Mouse (Mus musculus) urinary bladder, adult 18-20 months (tissue): ENCODE measurements around the gene Ptgis.
A peak's percentile ranks its signal among the peaks of the same experiment; 100 is the strongest.

Experiments used
- DNase-seq, 2 experiments: peaks; one replicate each; pipeline ENCODE4 v3.0.0; 2022; ENCODE audit warnings: low spot score in 2 of 2, mixed read lengths in 2 of 2

The Ptgis gene

GRCm38 (mm10) chr2:167190076-167190399, 50.4 kb downstream of the Ptgis start, which contains the start of gene Kcnb1:
TSS of gene Kcnb1 (minus strand) at chr2:167190155.
- peak; percentile 9 to 50 for DNase-seq

- DNase-seq = no peak
These were observed 50.9 kb downstream of the Ptgis start for GRCm38 (mm10) chr2:167189291-167190075.

GRCm38 (mm10) chr2:167188315-167189207, 51.8 kb downstream of the Ptgis start:
- peak; percentile 72 to 79 for DNase-seq

- no peak for DNase-seq
These were observed 53.3 kb downstream of the Ptgis start for GRCm38 (mm10) chr2:167187119-167187518.

GRCm38 (mm10) chr2:167186544-167186943, 53.9 kb downstream of the Ptgis start:
- no peak for DNase-seq

- DNase-seq = no peak
These were observed 54.4 kb downstream of the Ptgis start for GRCm38 (mm10) chr2:167186003-167186402.

GRCm38 (mm10) chr2:167185432-167185831, 55.0 kb downstream of the Ptgis start:
- DNase-seq = no peak

- no peak for DNase-seq
These were observed 58.6 kb downstream of the Ptgis start for GRCm38 (mm10) chr2:167181662-167182389.

- no peak for DNase-seq
These were observed 59.3 kb downstream of the Ptgis start for GRCm38 (mm10) chr2:167181096-167181495.

GRCm38 (mm10) chr2:167179301-167179700, 61.1 kb downstream of the Ptgis start:
- no peak for DNase-seq

- DNase-seq = no peak
These were observed 63.2 kb downstream of the Ptgis start for GRCm38 (mm10) chr2:167177231-167177641.

GRCm38 (mm10) chr2:167175284-167175683, 65.1 kb downstream of the Ptgis start:
- DNase-seq = no peak

GRCm38 (mm10) chr2:167173051-167173875, 67.1 kb downstream of the Ptgis start:
- peak in 1 of 2 experiments; percentile 53 for DNase-seq

- no peak for DNase-seq
These were observed 72.7 kb downstream of the Ptgis start for GRCm38 (mm10) chr2:167167515-167168212.

GRCm38 (mm10) chr2:167163600-167163999, 76.8 kb downstream of the Ptgis start:
- DNase-seq = no peak

- no peak for DNase-seq
These were observed 77.3 kb downstream of the Ptgis start for GRCm38 (mm10) chr2:167163134-167163533.

GRCm38 (mm10) chr2:167162516-167163021, 77.8 kb downstream of the Ptgis start:
- DNase-seq = peak in 1 of 2 experiments; percentile 6

- no peak for DNase-seq
These were observed 80.7 kb downstream of the Ptgis start for GRCm38 (mm10) chr2:167159721-167160120.

GRCm38 (mm10) chr2:167158780-167159179, 81.6 kb downstream of the Ptgis start:
- DNase-seq = no peak

GRCm38 (mm10) chr2:167156118-167156715, 84.2 kb downstream of the Ptgis start:
- no peak for DNase-seq
